Mouse (Mus musculus) heart, adult 11 months (tissue): ENCODE measurements around the gene Gm49336.

Experiments
- DNase-seq: peaks from one replicate; pipeline ENCODE4 v3.0.0; 2022

Gm49336 gene

GRCm38 (mm10) chr14:60251281-60252003 lies at the start of gene Gm49336, which contains the start of gene Nupl1:
Gene Gm49336 (minus strand): TSS chr14:60251507.
Gene Nupl1 (minus strand): TSS chr14:60251431.
- DNase-seq, result peak; percentile 100

GRCm38 (mm10) chr14:60301024-60301423 lies 49.7 kb upstream of the Gm49336 start:
- DNase-seq, result peak; percentile 6

DNA sequence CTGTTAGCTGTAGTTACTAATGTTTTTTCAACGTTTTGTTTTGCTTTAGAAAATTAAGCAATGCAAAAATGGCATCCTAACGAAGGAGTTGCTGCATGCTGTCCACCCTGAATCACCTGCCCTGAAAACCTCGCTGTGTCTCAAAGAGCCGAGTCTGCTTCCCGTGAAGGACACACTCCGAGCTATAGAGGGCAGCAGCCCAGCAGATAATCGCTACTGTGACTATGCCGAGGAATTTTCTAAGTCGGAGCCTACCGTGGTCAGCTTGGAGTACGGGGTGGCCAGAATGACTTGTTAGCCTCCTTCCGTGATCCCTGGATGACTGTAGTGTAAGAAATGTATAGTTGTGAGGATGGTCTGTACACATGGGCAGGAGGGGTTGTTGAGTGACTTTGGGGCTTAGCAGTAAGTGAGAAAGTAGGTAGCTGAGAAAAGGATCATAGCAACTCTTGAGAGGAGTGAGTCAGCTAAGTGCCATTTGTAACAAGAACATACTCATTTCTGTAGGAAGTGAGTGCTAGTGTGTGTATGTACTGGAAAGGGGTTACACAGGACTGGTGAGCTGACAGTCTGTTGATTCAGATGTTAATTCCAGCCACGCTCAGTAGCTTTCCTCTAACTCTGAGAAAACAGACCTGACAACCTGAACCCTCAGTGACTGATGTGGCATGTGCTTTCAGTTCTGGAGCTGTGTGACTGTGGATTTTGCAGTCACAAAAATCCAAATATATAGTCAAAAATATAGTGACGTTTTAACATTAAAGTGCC lies 49.1 kb upstream of the Gm49336 start:
- peak; percentile 57 for DNase-seq

GRCm38 (mm10) chr14:60295531-60295930 lies 44.2 kb upstream of the Gm49336 start:
- no peak for DNase-seq

DNA sequence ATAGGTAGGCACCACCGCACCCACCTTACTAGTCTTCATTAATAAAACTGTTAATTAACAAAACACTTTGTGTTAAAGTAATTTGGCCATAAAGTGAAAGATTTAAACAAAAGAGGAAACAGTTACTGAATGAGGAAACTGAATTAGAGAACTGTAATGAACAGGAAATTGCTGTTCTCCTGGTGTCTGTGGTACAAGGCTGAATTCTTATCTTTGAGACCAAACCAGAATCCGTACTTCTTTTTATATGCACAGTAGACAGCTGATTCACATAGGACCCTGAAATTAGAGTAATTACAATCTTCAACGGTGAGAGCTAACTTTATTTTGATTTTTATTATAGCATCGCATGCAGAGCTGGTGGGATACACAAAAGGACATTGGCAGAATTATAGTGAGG lies 39.1 kb upstream of the Gm49336 start:
- DNase-seq, result peak; percentile 22

DNA sequence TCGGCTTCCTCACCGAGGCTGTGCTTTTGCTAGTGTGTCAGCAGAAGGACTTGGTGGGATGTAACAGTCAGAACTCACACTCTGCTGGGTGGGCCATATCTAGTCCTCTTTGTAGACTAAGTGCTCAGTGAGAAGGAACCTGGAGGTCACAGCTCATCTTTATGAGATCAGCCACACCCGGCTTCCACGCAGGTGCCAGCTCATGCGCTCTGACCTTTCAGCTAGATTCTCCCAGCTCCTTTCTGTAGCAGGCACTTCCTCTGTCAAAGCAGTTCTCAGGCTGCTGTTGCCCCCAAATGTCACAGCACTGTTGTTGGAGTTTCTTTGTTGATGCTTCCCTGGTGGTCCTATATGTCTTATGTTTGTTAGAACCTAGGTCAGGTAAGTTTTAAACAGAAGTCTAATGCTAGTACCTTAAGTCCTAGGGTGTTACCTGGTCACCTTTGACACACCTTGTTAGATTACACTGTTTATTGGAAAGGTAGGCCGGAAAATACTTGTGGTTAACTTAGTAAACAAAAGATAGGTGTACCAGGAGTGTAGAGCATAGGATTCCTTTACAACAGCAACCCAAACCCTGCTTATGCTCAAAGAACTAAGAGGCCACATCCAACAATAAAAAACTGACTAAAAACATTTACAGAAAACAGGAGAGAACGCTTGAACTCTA lies 35.0 kb upstream of the Gm49336 start:
- DNase-seq, result peak; percentile 76

DNA sequence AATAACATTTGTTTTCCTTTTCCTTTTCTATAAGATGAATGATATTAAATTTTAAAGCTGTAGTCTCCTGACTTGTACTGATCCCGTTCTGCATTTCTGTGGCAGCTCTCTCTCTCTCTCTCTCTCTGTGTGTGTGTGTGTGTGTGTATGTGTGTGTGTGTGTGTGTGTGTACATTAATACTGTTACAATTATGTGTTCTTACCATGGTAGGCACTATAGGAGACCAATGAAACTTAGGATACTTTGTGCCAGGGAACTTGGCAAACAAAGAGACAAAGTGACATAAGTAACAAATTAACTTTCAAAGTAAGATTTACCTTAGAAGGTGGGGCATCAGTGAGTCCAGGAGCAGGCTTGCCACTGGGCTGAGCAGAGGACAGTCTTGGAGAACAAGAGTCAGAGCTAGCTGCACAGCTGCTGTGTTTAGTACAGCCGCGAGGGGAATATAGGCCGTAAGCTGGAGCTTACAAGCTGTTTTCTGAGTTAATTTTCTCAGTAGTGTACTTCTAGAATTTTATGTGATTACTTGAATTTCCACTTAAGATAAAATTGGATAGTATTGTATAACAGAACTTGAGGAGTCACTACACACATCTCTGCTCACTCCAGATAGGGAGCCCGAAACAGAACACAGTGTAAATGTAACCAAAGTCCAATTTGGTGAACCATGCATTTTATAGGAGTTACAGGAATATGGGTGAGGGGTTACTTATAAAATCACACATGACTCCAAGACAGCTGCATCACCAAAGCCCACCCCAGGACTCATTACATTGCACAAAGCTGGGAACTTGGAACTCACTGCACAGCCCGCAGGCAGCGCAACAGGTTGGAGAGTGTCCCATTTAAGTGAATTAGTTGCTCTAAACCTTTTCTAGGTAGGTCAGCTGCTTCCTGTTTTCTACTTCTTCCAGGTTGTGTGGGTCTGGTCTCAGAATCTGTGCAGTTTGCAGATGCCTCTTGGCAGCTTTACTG lies 24.3 kb upstream of the Gm49336 start:
- peak; percentile 82 for DNase-seq

GRCm38 (mm10) chr14:60273346-60273745 lies 22.0 kb upstream of the Gm49336 start:
- peak; percentile 83 for DNase-seq

GRCm38 (mm10) chr14:60269333-60269732 lies 18.0 kb upstream of the Gm49336 start:
- DNase-seq, result peak; percentile 94

GRCm38 (mm10) chr14:60264990-60265876 lies 13.9 kb upstream of the Gm49336 start, which contains the start of gene Mtmr6:
Gene Mtmr6 (plus strand): TSS chr14:60265228.
- peak; percentile 100 for DNase-seq

DNA sequence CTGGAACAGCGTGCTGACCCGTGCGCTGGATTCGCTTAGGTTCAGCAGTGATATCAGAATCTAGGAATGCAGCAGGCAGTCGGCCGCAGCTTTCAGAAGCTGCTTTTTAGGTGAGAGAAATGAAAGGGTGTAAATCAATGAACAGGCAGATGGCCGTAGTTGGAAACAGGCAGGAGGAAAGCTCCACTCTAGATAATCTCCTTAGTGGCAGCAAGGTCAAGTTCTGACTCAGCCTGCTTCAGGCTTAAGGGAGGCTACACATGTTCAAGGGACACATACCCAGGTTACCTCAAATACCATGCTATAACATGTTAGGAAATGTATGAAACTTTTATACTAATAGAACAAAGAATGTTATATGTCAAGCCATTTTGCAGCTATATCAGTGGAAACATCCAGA lies 11.0 kb upstream of the Gm49336 start:
- DNase-seq, result no peak

GRCm38 (mm10) chr14:60257851-60258250 lies 6.5 kb upstream of the Gm49336 start:
- DNase-seq, result no peak

GRCm38 (mm10) chr14:60257101-60257500 lies 5.8 kb upstream of the Gm49336 start:
- no peak for DNase-seq

- DNase-seq, result peak; percentile 85
Measured at GRCm38 (mm10) chr14:60256356-60256755, 5.0 kb upstream of the Gm49336 start.

DNA sequence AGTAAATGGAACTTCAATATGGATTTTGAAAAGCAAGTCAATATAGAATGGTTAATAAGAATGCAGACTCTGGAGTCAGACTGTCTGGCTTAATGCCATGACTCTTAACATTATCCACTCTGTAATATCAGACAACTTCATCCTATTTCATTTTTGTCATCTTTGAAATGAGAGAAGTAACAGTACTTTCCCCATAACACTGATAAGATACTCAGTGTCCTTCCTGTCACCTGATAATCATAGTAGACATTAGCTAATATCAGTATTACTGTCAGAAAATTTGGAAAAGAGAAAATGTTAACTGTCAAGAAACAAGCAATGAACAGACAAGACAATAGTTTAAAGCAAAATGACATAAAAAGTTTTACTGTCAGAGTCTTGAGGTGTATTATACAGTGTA lies 3.5 kb upstream of the Gm49336 start:
- DNase-seq, result no peak

DNA sequence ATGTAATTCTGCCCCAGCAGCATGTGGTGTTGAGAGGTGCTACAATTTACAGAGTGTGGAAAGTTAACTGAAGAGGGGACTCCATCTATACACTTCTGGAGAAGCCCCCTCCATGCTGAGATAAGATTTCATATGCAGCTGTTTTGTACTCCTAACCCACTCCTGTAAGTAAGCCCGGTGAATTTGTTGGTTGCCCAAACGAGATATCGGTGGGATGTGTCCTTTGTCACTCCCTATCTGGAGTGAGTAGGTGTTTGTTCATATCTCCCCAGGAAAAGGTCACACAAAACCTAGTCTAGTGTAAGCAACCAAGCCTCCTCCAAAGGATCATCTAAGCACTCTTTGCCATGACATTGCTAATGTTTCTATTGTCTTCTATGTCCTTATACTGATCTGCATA lies 2.2 kb upstream of the Gm49336 start:
- no peak for DNase-seq

DNA sequence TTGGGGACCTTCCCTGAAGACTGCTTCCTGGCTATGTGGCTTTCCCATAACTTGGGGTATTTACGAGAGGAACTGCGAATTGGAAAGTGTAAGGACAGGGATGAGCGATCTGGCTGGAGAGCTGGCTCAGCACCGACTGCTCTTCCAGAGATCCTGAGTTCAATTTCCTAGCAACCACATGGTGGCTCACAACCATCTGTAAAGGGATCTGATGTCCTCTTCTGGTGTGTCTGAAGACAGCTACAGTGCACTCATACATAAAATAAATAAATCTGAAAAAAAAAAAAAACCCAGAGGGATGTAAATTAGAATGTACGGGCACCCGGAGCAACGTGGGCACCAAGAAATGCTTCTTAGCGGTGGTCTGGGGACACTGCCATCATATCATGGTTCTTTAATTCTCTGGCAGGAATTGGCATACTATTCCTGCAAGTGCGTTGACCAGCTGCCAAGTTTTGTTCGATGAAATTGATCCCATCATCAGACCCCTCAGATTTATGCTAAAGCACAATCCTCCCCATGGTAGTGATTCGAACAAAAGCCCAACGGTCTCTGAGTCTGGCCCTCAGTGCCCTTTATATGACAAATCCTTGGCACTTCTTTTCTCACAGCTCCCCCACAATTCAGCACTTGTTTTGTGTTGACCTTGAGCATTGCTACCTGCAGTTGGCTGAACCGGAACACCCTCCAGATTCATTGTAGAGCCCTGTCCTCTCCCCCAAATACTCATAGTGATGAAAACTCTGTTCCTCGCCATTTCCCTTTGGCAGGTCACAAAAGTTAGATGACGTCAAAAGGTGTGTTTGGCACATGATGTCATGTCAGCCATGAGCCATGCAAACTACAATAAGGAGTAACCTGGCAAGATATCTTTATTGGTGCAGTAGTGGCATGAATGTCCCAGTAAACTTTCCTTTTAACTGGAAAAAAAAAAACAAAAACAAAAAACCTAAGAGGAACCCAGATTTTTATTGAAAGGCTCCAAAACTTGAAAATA lies 995 bp upstream of the Gm49336 start:
- DNase-seq, result peak; percentile 89

GRCm38 (mm10) chr14:60250879-60251278 lies 428 bp downstream of the Gm49336 start:
- no peak for DNase-seq

- no peak for DNase-seq
Measured at GRCm38 (mm10) chr14:60250366-60250765, 941 bp downstream of the Gm49336 start.

DNA sequence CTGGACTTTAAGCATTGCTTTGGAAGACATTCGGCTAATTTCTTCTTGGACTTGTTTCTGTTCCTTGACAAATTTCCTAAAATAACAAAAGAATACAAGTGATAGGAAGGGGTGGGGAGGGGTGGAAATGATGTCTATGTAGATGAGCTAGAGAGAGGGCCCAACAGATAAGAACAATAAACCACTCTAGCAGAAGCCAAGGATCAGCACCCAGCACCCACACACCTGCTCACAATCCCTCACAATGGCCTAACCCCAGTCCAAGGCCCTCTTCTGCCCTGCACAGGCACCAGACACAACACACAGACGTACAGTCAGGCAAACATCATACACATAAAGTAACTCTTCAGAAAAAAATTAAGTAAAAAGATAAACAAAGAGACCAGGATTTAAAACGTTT lies 12.8 kb downstream of the Gm49336 start:
- peak; percentile 93 for DNase-seq
